Mouse (Mus musculus) hindbrain, embryonic 12.5 days (tissue): Measurements from ENCODE around the gene Rnf133. TPM values are rescaled to one million over a fixed set of nuclear protein-coding genes. Genes with fewer than 3 reads are reported as not detected.

ENCODE experiments used
- ATAC-seq: fragments of 200-750 bp; cut with Nextera tagmentation; 2 replicates; pipeline ENCODE4 v1.8.0; 2017; ENCODE audit warnings: moderate TSS enrichment; ENCODE audit not compliant: low FRiP score
- H3K27ac ChIP-seq: fragments of 300-500 bp; sonication (generic); 2 replicates; pipeline ENCODE4 v1.5.1; 2016; ENCODE audit warnings: mild to moderate bottlenecking
- H3K27me3 ChIP-seq: fragments of 300-500 bp; sonication (generic); 2 replicates; pipeline ENCODE4 v1.6.1; 2016; ENCODE audit warnings: mild to moderate bottlenecking
- H3K36me3 ChIP-seq: fragments of 300-500 bp; sonication (generic); 2 replicates; pipeline ENCODE4 v1.6.1; 2016; ENCODE audit warnings: mild to moderate bottlenecking
- H3K4me1 ChIP-seq: fragments of 300-500 bp; sonication (generic); 2 replicates; pipeline ENCODE4 v1.6.1; 2016
- H3K4me2 ChIP-seq: fragments of 300-500 bp; sonication (generic); replicated peaks from 2 replicates; pipeline ENCODE4 v1.6.1; 2016; ENCODE audit warnings: mild to moderate bottlenecking
- H3K4me3 ChIP-seq: fragments of 300-500 bp; sonication (generic); 2 replicates; pipeline ENCODE4 v1.5.1; 2016; ENCODE audit warnings: mild to moderate bottlenecking
- H3K9ac ChIP-seq: fragments of 300-500 bp; sonication (generic); 2 replicates; pipeline ENCODE4 v1.6.1; 2016; ENCODE audit warnings: mild to moderate bottlenecking, moderate library complexity
- H3K9me3 ChIP-seq: fragments of 300-500 bp; sonication (generic); replicated peaks from 2 replicates; pipeline ENCODE4 v1.6.1; 2016; ENCODE audit warnings: mild to moderate bottlenecking
- WGBS: fragments of 180-500 bp; shearing (Covaris S2); methylation state at CpG from one replicate; pipeline ENCODE4 v1.1.7; 2016; 5-methylcytosine and 5-hydroxymethylcytosine counted together
- polyA plus RNA-seq: library from polyadenylated mRNA; unstranded; fragments of >200 nt; fragmentation: Nextera tagmentation; extraction: Ambion mirVana; gene quantifications from 2 replicates; pipeline ENCODE4 v1.2.1, GENCODE M21; 2016

The Rnf133 gene
- polyA plus RNA-seq = not detected in 2 replicates

GRCm38 (mm10) chr6:23650205-23650604 is at the start of gene Rnf133:
TSS of gene Rnf133 (minus strand) at chr6:23650305.
- Histone ChIP-seq H3K9me3 (no peaks in the 10 kb centered on the region), H3K36me3 (no peaks in the 10 kb centered on the region), H3K27me3 (no peaks in the 10 kb centered on the region), H3K4me1 (no peaks in the 10 kb centered on the region), H3K27ac (no peak within 1 kb of the TSS), H3K9ac (no peak within 1 kb of the TSS), H3K4me2 (no peak within 1 kb of the TSS), H3K4me3 (no peak within 1 kb of the TSS)
- ATAC-seq = no peak
- whole genome bisulfite sequencing = 96% methylated on average over 2 of the region's 2 CpGs

- WGBS = 46% methylated on average over 1 of the region's 1 CpGs
- ATAC-seq = no peak
These were observed 28.1 kb upstream of the Rnf133 start for GRCm38 (mm10) chr6:23678172-23678571.

GRCm38 (mm10) chr6:23655036-23655435 is 4.9 kb upstream of the Rnf133 start, which contains the start of gene Rnf148:
TSS of gene Rnf148 (minus strand) at chr6:23655136.
- H3K9me3 ChIP-seq = no peaks in the 10 kb centered on the region
- ATAC-seq = no peak

More at GRCm38 (mm10) chr6:23678172-23678571, 28.1 kb upstream of the Rnf133 start:
- Histone ChIP-seq H3K27ac (no peak overlapping the region), H3K4me2 (no peak overlapping the region), H3K9ac (no peak overlapping the region), H3K4me1 (no peaks in the 10 kb centered on the region), H3K4me3 (no peak overlapping the region), H3K9me3 (no peaks in the 10 kb centered on the region), H3K27me3 (no peaks in the 10 kb centered on the region), H3K36me3 (no peaks in the 10 kb centered on the region)

GRCm38 (mm10) chr6:23648732-23649131 is 1.4 kb downstream of the Rnf133 start:
- no peak overlapping the region for H3K4me2 ChIP-seq
- H3K27me3 ChIP-seq = no peaks in the 10 kb centered on the region
- no peaks in the 10 kb centered on the region for H3K36me3 ChIP-seq
- H3K4me3 ChIP-seq = no peak overlapping the region
- no peak overlapping the region for H3K9ac ChIP-seq
- no peak for ATAC-seq
- H3K27ac ChIP-seq = no peak overlapping the region
- WGBS = 89% methylated on average over 8 of the region's 8 CpGs
- H3K4me1 ChIP-seq = no peaks in the 10 kb centered on the region
- H3K9me3 ChIP-seq = no peaks in the 10 kb centered on the region

More at GRCm38 (mm10) chr6:23655036-23655435, 4.9 kb upstream of the Rnf133 start, which contains the start of gene Rnf148:
- Histone ChIP-seq H3K9ac (no peak within 1 kb of the TSS), H3K27ac (no peak within 1 kb of the TSS), H3K36me3 (no peaks in the 10 kb centered on the region), H3K4me2 (no peak within 1 kb of the TSS), H3K4me3 (no peak within 1 kb of the TSS), H3K4me1 (no peaks in the 10 kb centered on the region), H3K27me3 (no peaks in the 10 kb centered on the region)
- 79% methylated on average over 2 of the region's 2 CpGs for WGBS

DNA sequence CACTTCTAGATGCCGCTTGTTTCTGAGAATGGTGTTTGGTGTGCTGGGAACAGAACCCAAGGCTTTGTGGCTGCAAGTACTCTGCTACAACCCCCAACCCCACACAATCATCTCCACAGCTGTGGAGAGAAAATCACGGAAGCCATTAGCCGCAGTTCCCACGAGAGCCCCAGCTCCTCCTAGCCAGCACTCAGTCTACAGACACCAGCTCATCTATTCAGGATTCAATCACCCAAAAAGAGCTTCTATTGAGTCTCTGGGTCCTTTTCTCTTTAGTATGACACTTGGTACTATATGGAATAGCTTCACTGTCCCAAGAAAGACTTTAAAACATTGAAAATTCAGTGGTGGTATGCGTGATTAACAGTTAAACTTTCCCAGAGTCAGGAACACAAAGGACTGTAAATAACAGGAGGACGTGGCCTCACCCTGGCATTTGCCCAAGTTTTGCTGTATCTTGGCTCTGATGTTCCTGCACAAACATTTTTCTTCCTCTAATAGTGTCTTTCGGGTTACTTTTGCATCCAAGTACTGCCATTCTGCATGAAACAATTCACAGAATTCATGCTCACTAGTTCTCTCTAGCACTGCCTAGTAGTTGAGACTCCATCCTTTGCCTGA is 2.4 kb downstream of the Rnf133 start:
- Histone ChIP-seq H3K4me2 (no peak overlapping the region), H3K36me3 (no peaks in the 10 kb centered on the region), H3K27me3 (no peaks in the 10 kb centered on the region), H3K27ac (no peak overlapping the region), H3K4me1 (no peaks in the 10 kb centered on the region), H3K9me3 (no peaks in the 10 kb centered on the region), H3K9ac (no peak overlapping the region), H3K4me3 (no peak overlapping the region)
- 84% methylated on average over 7 of the region's 7 CpGs for WGBS
- no peak for ATAC-seq

- Histone ChIP-seq H3K9ac (no peak overlapping the region), H3K36me3 (no peaks in the 10 kb centered on the region), H3K4me2 (no peak overlapping the region), H3K4me1 (no peaks in the 10 kb centered on the region), H3K4me3 (no peak overlapping the region), H3K27me3 (no peaks in the 10 kb centered on the region), H3K9me3 (no peaks in the 10 kb centered on the region), H3K27ac (no peak overlapping the region)
- WGBS = 78% methylated on average over 3 of the region's 3 CpGs
- no peak for ATAC-seq
These were observed 13.0 kb downstream of the Rnf133 start for GRCm38 (mm10) chr6:23637081-23637480.

DNA sequence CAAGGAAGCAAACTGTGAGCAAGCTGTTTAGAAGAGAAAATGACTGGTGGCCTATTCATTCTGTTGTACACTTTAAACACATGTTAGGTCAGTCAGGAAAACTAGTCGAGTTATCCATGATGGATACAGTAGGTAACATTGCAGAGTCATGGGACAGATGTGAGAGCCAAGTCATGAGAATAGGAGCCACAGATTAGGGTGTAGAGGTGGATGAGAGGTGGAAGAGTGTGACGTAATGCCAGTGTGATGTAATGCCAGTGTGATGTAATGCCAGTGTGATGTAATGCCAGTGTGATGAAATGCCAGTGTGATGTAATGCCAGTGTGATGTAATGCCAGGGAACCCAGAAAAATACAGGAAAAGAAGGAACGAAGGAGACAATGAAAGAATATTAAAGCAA is 14.9 kb downstream of the Rnf133 start:
- H3K4me1 ChIP-seq = no peaks in the 10 kb centered on the region
- H3K9me3 ChIP-seq = no peaks in the 10 kb centered on the region
- no peak overlapping the region for H3K9ac ChIP-seq
- H3K4me3 ChIP-seq = no peak overlapping the region
- 90% methylated on average over 3 of the region's 3 CpGs for WGBS
- no peak overlapping the region for H3K4me2 ChIP-seq
- H3K27me3 ChIP-seq = no peaks in the 10 kb centered on the region
- no peak for ATAC-seq
- no peaks in the 10 kb centered on the region for H3K36me3 ChIP-seq
- H3K27ac ChIP-seq = no peak overlapping the region

DNA sequence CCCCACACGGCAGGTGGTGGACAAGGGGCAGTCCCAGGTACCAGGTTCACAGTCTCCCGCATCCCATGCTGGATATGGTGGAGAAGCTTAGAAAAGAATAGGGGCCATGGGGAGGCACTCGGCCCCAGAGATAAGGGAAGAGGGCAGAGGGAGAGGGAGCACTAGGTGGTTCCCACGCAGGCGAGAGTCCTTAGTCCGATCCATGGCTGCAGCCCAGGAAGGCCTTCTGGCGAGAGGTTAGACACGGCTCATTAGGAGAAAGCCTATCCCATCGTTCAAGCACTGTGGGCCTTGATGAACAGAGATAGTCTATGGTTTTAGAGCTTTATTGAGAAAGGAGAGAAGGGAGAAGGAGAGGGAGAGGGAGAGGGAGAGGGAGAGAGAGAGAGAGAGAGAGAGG is 16.1 kb downstream of the Rnf133 start:
- ATAC-seq = no peak

GRCm38 (mm10) chr6:23630465-23630864 is 19.6 kb downstream of the Rnf133 start:
- ATAC-seq = no peak
- H3K27me3 ChIP-seq = no peaks in the 10 kb centered on the region
- no peak overlapping the region for H3K9ac ChIP-seq
- no peaks in the 10 kb centered on the region for H3K4me1 ChIP-seq
- no peak overlapping the region for H3K4me3 ChIP-seq
- no peaks in the 10 kb centered on the region for H3K36me3 ChIP-seq
- H3K4me2 ChIP-seq = no peak overlapping the region
- H3K9me3 ChIP-seq = no peaks in the 10 kb centered on the region
- H3K27ac ChIP-seq = no peak overlapping the region
- WGBS = 24% methylated on average over 4 of the region's 4 CpGs

More for the DNA sequence above, 16.1 kb downstream of the Rnf133 start:
- no peak overlapping the region for H3K4me3 ChIP-seq
- no peaks in the 10 kb centered on the region for H3K36me3 ChIP-seq
- no peak overlapping the region for H3K9ac ChIP-seq
- no peaks in the 10 kb centered on the region for H3K4me1 ChIP-seq
- H3K27ac ChIP-seq = no peak overlapping the region
- WGBS = 75% methylated on average over 9 of the region's 9 CpGs
- no peaks in the 10 kb centered on the region for H3K9me3 ChIP-seq
- H3K27me3 ChIP-seq = no peaks in the 10 kb centered on the region
- no peak overlapping the region for H3K4me2 ChIP-seq

Other genes with a start within 250 kb of the Rnf133 start
- gene Rnf148, start 4.8 kb upstream of the Rnf133 start, polyA plus RNA-seq = not detected in 2 replicates
- gene Cadps2, start 189.1 kb upstream of the Rnf133 start, polyA plus RNA-seq = 3.4 TPM in 2 replicates